Mouse (Mus musculus) right cerebral cortex, adult 18-20 months (tissue): Measurements from ENCODE around the gene Rps9.
"Not testable (repeated sequence)": the region's sequence is repeated elsewhere in the genome, so short reads cannot be mapped to it uniquely, and the experiment has no call there.

Source experiments
- DNase-seq: peaks from one replicate; pipeline ENCODE4 v3.0.0; 2022; ENCODE audit warnings: mixed read lengths

Rps9 gene

GRCm38 (mm10) chr7:3703879-3704441, at the start of gene Rps9:
Gene Rps9, plus strand, starts transcription at chr7:3703993.
- peak; percentile 97 for DNase-seq

GRCm38 (mm10) chr7:3656966-3657365, 46.8 kb upstream of the Rps9 start:
- DNase-seq, result no peak

- DNase-seq, result no peak
Observed at GRCm38 (mm10) chr7:3658578-3658977, 45.2 kb upstream of the Rps9 start.

GRCm38 (mm10) chr7:3664524-3665214, 39.1 kb upstream of the Rps9 start:
- DNase-seq, result no peak

GRCm38 (mm10) chr7:3665215-3666114, 38.3 kb upstream of the Rps9 start, which contains the start of gene Leng1:
Gene Leng1, minus strand, starts transcription at chr7:3665840.
- DNase-seq, result peak; percentile 98

- no peak for DNase-seq
Observed at GRCm38 (mm10) chr7:3666921-3667391, 36.8 kb upstream of the Rps9 start.

- peak; percentile 78 for DNase-seq
Observed at GRCm38 (mm10) chr7:3674507-3675227, 29.1 kb upstream of the Rps9 start.

- no peak for DNase-seq
Observed at GRCm38 (mm10) chr7:3675228-3675548, 28.6 kb upstream of the Rps9 start.

- no peak for DNase-seq
Observed at GRCm38 (mm10) chr7:3676371-3676770, 27.4 kb upstream of the Rps9 start.

GRCm38 (mm10) chr7:3677342-3677741, 26.5 kb upstream of the Rps9 start, which contains the start of gene Tmc4:
Gene Tmc4, minus strand, starts transcription at chr7:3677553.
- DNase-seq, result no peak

GRCm38 (mm10) chr7:3683908-3684550, 19.8 kb upstream of the Rps9 start:
- peak; percentile 42 for DNase-seq

- no peak for DNase-seq
Observed at GRCm38 (mm10) chr7:3684698-3685097, 19.1 kb upstream of the Rps9 start.

GRCm38 (mm10) chr7:3685400-3686187, 18.2 kb upstream of the Rps9 start:
- DNase-seq, result no peak

- DNase-seq, result no peak
Observed at GRCm38 (mm10) chr7:3691919-3692318, 11.9 kb upstream of the Rps9 start.

- no peak for DNase-seq
Observed at GRCm38 (mm10) chr7:3692382-3692986, 11.3 kb upstream of the Rps9 start, which contains the start of gene Tsen34. Gene Tsen34, plus strand, starts transcription at chr7:3692863.

GRCm38 (mm10) chr7:3692987-3693808, 10.6 kb upstream of the Rps9 start, which contains the start of gene Mboat7:
Gene Mboat7, minus strand, starts transcription at chr7:3693523.
- DNase-seq, result peak; percentile 96

- no peak for DNase-seq
Observed at GRCm38 (mm10) chr7:3693809-3694075, 10.1 kb upstream of the Rps9 start.

GRCm38 (mm10) chr7:3694076-3694948, 9.5 kb upstream of the Rps9 start:
- peak; percentile 54 for DNase-seq

GRCm38 (mm10) chr7:3694949-3695305, 8.9 kb upstream of the Rps9 start:
- not testable (repeated sequence) for DNase-seq
